Mouse (Mus musculus): ENCODE data around the gene Lemd1. TPM values are rescaled to one million over a fixed set of nuclear protein-coding genes. Genes with fewer than 3 reads are reported as not detected.
"Not testable (repeated sequence)": the region's sequence is repeated elsewhere in the genome, so short reads cannot be mapped to it uniquely, and the experiment has no call there.

Gene Lemd1
- under 1 TPM in 1 of 2 experiments, not detected in 1; 0.32 TPM for total RNA-seq (2021)
- long read RNA-seq: 0 reads

DNA sequence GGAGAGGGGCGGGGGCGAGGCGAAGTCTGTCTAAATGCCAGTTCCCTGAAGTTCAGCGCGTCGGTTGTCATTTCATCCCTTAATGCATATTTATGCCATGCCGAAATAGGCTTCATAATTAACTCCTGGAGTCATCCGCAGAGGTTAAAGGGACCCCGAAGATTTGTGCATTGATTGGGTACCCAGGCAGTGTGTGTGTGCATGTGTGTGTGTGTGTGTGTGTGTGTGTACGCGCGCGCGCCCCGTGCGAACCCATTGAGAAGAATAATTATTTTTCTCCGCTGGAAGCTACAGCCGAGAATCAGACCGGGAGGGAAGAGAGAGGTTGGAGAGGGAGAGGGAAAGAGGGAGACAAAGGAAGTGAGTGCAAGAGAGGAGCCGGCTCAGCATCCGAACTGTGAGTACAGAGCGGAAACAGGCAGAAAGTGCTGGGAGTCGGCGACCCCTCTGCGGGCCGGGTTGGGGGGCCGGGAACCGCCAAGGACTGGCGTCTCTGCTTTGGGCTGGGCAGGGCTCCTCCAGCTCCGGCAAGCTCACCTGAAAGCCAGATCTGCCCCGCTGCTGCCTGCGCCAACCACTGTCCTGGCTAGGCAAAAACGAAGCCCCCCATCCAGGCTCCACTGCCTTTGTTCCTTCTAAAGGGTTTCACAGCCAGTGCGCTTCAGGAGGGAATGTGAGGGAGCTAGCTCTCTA, at the start of gene Lemd1, which contains the start of gene AC124108.1:
Gene Lemd1 (plus strand): TSS at position 339 of the 693 bp plus-strand sequence.
Gene AC124108.1 (plus strand): TSS at position 365 of the 693 bp plus-strand sequence.
- DNase-seq (ENCODE audit: low spot score in 2 of 2): no peak

DNA sequence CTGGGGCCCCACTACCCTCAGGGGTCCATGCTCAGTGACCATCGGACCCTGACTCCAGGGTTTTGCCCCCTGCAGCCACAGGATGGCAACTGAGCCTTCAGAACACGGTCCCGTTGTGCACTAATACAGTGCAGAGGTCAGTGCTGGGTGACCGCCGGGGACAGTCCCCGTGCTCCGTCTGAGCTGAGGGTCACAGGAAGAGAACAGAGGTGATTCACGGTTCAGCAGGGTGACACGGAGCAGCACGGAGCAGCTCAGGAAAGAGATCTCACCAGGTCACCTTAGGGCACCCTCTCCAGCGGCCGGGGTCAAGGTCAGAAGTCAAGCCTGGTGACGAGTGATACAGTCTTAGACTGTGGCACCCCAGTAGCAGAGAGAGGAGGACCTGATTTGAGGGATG, 49.5 kb upstream of the Lemd1 start:
- DNase-seq (ENCODE audit: low spot score in 2 of 2): no peak

DNA sequence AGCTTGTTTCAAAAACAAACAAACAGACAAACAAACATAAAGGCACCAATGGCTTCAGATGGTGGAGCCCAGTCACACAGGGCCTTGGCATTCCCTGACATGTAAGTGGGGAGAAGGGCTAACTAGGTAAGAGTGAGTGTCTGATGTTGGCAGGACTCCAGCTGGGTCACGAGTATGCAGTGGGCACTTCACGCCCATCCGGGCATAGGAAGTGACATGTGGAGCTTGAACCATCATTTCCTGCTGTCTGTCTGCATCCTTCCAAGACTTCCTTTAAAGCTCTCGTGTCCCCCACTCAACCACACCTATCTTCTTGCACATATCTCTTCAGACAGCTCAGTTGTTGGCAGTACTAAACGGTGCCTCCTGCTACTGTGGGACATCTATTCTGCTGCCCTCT, 48.2 kb upstream of the Lemd1 start:
- no peak for DNase-seq (ENCODE audit: low spot score in 2 of 2)

DNA sequence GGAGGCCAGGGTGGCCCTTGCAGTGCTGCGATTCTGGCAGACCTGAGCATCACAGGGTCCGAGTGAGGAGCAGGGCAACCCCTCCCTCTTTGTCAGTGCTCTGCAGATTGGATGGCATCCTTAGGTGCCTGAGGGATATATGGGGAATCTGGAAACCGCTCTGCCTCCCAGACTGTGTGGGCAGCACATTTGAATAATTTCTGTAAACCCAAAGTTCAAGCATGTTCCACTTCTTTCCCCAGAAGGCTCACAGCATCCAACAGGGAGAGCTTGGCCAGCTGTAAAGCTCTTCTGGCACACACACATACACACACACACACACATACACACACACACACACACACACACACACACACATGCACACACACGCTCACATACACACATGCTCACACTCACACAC, 47.5 kb upstream of the Lemd1 start:
- no peak for DNase-seq (ENCODE audit: low spot score in 2 of 2)

DNA sequence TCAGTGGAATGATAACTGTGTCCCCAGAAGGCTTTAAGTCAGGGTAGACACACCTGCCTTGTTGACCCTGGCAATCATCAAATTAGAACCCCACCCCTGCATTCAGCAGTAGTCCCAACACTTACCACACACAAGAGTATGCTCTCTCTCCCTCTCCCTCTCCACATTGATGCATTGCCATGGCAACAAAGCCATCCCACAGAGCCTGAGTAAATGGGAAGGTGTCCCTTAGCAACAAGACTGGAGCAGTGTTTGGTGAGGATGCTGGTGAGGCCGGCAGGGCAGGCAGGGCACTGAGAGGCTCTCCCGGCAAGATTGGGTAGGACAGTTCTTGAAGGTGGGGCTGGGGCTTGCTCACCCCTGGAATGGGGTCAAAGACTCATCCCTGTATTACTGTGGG, 47.0 kb upstream of the Lemd1 start:
- DNase-seq (ENCODE audit: low spot score in 2 of 2): peak; percentile 71 to 78

DNA sequence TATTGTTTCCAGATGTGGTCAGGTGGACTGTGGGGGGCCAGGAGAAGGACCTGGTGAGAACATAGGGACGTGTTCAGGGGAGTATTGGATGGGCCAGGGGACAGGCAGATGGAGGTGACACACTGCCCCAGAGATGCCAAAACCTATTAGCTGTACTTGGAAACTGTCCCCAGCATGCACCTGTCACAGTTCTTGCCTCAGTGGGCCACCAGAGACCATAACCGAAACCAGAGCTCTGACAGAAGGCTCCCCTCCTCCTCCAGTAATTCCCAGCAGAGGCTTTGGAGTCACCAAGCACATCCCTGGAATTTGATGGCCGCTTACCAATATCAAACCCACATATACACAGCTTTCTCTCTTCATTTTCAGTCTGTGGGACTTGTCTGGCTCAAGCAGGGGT, 46.4 kb upstream of the Lemd1 start:
- no peak for DNase-seq (ENCODE audit: low spot score in 2 of 2)

DNA sequence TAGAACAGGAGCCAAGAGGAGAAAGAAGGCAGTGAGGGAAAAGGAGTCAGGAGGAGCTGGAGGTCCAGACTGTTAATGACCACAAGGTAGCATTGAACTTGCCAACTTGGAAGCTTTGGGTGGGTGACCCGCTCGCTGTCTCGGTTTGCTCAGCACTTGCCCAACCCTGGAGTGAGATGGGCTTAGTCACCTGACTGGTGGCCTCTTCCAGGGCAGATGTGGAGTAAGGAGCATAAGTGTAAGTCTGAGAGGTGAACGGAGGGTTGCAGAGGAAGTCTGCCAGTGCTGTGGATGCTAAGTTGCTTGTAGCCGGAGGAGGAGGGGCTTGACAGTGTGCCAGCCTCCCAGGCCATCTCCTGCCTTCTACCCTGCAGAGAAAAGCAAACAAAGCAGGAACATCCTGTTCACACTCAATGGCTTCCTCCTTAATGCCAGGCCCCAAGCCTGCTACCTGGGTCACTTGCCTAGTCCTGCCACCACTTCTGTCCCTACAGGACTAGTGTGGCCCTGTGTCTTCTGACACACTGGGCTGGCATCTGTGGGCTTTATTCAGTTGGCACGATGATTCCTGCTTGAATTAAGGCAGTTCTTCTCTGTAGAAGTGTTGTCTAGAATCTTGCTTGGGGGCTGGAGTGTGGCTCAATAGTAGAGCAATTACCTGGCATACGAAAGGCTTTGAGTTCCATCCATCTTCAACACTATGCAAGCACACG, 45.1 kb upstream of the Lemd1 start:
- no peak for DNase-seq (ENCODE audit: low spot score in 2 of 2)

DNA sequence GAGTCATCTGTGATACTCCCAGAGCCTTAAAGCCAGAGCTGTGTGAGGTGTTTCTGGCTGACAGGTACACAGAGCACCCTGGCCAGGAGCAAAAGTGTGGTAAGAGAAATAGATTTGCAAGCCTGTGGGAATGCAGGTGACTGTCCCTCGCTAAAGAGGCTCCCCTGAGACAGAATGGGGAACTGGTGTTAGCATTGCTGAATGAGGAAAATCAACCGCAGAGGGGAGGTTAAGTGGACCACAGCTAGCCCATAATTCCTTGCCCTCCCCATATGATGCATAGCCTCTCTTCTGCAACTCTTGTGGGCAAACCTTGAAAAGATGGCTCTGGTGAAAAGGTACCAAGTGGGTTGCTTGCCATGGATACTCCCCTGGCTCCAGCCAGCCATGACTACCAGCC, 41.8 kb upstream of the Lemd1 start:
- no peak for DNase-seq (ENCODE audit: low spot score in 2 of 2)

DNA sequence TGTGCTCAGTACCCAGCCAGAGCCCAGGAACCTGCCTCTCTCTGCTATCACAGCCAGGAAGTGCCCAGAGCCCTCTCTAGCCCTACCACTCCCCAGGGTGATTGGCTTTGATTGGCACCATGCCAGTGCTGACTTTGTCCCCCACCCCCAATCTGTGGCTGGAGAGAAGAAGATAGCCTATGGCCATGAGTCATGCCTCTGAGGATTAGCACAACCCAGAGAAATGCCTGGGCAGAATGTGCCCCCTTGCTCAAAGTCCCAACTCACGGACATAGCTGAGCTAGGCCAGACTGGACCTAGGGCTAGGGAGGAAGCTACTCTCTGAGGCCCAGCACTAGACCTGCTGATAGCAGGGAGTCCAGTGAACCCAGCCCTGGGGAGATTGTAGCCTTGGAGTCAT, 41.1 kb upstream of the Lemd1 start:
- no peak for DNase-seq (ENCODE audit: low spot score in 2 of 2)

DNA sequence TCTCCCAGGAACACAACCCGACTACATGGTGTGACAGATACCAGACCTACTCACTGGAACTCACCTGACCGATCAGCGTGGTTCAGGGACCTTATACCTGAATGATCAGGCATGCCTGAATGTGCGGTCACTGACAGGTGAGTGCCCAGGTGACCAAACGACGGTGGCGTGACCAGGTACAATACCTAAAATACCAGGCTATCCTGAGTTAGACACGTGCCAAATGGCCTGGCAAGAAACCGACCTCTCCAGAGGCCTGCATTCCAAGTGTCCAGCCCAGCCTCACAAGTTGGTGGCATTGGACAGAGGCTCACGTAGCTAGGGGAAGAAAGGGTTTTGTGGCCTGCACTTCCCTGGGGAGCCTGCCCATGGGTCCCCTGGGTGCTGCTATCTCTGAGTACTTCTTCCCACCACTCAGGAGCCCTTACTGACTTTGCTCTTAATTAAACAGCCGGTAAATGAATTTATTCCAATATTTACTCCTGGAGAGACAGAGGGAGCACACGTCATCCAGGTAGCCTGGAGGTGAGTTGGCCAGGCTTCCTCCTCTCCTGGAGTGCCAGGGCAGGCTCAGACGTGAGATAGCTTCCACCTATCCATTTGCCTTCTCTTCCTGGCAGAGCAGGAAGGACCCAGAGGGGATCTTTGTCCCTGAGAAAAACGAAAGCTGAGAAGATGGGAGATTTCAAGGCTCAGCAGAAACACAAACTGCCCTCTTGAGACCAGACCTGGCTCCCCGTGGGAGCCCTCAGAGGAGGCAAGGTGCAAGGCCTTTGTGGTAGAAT, 40.2 kb upstream of the Lemd1 start:
- DNase-seq (ENCODE audit: low spot score in 2 of 2): no peak

DNA sequence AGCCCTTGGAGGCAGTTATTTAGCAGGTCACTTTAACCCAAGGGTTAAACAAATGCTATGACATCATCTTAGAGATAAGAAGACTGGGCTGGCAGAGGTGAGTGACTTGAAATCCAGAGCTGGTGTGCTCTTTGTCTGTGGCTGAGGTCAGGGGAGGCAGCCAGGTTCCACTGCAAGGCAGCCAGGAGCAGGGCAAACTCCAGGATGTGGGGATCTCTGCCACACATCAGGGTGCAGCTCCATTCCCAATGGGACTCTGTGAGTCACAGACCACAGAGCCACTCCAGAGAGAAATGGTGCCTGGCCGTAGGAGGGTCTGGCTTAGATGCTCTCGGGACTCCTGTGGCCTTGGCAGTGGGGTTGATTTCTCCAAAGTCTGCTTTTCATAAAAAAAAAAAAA, 39.3 kb upstream of the Lemd1 start:
- no peak for DNase-seq (ENCODE audit: low spot score in 2 of 2)

DNA sequence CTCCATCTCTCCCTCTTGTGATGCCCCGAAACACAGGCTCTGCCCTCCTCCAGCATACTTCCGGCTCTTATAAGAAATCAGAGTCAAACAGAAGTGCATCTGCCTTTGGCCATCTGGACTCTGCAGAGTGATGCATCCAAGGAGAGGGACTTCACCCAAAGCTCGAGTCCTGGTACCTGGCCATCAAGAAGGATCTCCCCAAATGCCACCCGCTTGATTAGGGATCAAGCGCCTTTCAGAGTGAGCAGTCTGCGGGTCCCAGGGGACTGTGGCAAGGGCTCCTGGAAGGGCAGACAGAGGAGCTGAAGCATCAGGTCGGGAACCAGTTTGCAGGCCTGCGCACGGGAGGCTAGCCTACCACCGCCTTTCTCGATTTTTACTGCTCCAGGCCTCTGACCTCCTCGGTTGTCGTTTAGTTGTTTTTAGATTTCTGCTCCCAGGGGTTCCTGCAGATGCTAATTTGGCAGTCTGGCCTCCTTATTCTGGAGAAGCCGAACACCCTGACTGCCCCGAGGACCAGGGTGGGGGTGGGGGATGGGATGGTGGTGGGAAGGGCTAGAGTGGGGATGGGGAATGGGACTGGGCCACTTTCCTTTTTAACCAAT, 38.0 kb upstream of the Lemd1 start:
- no peak for DNase-seq (ENCODE audit: low spot score in 2 of 2)

DNA sequence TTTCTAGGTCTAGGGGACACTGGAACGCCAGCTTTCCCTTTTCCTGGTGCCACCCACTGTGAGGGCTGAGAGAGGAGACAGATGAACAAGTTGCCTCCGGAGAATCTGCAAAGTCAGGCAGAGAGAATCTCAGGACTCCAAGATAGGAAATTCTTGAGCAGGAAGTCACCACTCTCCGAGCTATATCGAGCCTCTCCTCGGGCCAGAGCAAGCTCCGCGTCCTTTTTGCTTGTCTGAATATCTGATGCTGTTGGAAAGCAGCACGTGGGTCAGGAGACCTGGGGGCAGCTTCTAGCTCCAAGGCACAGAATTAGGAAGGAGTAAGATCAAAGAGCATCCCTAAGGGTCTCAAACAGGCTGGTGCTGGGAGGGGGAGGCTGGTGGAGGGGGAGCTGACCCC, 37.5 kb upstream of the Lemd1 start:
- no peak for DNase-seq (ENCODE audit: low spot score in 2 of 2)

DNA sequence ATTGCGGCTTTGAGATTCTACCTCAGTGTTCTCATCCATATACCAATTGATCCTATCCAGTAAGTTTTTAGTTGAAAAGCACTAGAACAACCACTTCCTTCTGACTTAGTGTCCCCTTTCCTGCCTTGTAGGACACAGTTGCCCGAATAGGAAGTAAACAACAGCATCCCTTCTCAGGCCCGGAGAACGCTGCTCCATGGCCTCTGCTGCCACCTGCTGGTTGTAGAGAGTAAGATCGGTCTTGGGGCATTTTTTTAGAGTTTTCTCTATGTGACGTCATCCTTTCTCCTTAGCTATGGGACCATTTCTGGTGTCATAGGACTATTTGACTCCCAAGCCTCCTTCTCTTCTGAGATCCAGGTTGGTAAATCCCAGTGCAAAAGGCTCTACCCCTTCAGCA, 35.5 kb upstream of the Lemd1 start:
- DNase-seq (ENCODE audit: low spot score in 2 of 2): peak; percentile 61 to 86

DNA sequence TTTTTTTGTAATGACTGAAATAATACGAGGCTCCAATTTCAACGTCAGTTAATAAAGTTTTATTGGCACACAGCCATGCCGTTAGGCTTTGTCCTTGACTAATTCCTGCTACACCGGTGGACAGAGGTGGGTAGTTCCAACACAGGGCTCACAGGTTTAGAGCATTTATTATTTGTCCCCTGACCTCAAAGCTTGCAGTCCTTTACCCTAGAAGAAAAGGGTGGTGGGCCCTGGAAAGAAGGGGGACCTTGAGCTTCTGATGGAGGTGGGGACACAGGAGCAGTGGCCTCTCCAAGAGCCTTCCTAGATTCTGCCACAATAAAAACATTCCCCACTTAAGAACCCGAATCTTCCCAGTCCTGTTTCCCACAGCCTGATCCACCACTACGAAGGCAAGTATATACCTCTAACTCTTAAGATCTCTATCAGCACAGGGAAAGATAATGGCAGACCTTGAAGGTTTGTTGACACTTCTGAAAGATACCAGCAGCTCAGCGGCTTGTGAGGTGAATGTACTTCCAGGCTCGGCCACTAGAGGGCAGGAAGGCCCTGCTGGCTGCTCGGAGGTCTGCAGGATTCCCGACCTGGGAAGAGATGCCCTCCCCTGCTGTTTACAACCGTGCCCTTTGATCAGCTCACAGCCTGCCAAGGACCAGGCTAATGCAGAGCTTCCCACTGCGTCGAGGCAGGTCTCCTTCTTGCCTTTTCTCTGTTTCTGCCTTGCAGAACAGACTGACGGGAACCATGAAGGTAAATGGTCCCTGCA, 34.0 kb upstream of the Lemd1 start:
- peak; percentile 79 to 90 for DNase-seq (ENCODE audit: low spot score in 2 of 2)

DNA sequence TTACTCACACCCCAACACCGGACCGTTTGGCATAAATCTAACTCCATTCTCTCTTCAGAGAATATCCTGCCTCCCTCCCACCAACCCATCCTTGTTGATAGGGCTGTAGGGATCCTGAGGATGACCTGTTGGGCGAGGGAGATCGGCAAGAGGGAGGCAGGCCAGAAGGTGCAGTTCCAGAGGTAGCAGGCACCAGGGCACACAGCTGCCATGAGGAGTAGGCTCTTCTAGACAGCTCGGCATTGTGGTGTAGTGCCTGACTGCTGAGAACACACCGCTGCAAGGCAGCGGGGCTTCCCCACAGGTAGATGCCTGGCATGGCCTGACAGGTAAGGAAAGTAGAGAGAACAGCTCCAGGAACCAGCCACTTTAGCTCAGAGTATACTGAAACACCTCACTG, 33.4 kb upstream of the Lemd1 start:
- no peak for DNase-seq (ENCODE audit: low spot score in 2 of 2)

DNA sequence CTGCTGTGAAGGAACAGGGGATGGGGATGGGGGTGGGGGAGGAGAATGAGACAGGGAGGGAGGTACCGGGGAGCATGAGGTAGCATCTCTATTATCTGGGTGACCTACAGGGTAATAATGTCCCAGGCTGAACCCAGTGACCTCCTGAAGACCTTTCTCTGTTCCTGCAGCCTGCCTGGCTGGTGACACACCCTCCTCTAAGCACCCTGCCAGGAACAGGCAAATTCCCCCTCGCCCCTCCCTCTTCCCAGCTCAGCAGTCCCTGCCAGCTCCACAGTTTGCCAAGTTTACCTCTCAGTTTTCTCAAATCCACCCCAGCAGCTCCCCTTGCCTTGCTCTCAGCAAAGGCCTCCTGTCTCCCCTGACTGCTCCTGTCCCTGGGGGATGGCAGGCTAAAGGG, 32.5 kb upstream of the Lemd1 start:
- no peak for DNase-seq (ENCODE audit: low spot score in 2 of 2)

DNA sequence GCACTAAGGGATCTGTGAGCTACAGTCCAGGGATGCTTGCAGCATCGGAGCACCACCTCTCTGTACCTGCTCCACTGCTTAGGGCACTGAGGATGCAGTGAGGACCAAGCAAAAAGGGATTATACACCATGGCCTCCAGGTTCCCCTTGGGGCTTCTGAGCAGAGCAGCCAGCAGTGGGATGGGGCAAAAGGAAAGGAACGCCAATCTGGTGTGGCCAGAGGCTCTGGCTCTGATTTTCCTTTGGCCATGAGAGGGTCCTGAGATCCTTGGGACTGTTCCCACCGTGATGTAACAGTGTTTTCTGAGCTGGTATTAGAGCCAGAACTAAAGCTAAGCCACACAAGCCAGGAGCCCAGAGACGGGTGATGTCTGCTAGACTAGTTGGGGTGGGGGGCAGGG, 31.6 kb upstream of the Lemd1 start:
- no peak for DNase-seq (ENCODE audit: low spot score in 2 of 2)

DNA sequence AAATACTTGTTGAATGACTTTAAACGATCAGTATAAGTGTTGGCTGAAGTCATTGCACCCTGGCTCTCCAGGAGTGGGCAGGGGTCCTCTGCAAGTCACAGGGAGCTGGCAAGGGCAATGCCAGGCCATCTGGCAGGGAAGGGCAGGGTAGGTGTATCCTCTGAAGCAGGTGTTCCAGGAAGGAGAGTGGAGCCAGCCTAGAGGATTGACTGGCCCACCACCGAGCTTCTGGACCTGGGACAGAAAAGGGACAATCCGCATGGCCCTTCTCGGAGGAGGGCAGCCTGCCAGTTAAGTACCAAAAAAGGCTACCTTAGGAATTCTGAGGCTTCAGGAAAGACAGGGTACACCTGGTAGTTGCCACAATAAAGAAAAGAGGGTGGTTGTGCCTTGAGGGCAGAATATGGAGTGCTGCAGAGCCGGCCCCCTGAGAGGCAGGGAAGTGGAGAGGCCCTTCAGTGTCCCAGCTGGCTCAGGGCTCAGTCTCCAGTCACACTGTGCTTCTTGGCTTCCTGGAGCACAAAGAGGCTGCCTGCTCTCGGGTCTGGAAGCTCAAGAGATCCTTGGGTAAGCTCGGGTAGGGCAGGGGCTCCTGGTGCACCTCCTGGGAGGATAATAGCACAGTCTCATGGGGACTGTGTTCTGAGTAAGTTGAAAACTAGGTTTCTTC, 29.9 kb upstream of the Lemd1 start:
- no peak for DNase-seq (ENCODE audit: low spot score in 2 of 2)

DNA sequence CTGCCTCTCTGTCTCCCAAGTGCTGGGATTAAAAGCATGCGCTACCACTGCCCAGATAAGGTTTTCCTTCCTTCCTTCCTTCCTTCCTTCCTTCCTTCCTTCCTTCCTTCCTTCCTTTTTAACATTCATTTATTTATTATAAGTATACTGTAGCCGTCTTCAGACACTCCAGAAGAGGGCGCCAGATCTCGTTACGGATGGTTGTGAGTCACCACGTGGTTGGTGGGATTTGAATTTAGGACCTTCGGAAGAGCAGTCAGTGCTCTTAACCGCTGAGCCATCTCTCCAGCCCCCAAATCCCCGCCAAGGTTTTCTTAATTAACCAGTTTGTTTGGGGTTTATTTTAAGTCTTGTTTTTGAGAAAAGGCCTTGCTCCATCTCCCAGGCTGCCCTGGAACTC, 28.6 kb upstream of the Lemd1 start:
- not testable (repeated sequence) for DNase-seq (ENCODE audit: low spot score in 2 of 2)
